Mouse (Mus musculus) lung, postnatal 4 days (tissue): Measurements from ENCODE around the gene Rrm1.
A peak's percentile ranks its signal among the peaks of the same experiment; 100 is the strongest.
"Not testable (repeated sequence)": the region's sequence is repeated elsewhere in the genome, so short reads cannot be mapped to it uniquely, and the experiment has no call there.

ENCODE experiments used
- DNase-seq, 2 experiments: peaks; one replicate each; pipeline ENCODE4 v3.0.0; 2021

Gene Rrm1

GRCm38 (mm10) chr7:102478926-102479325 lies 37.4 kb downstream of the Rrm1 start:
- DNase-seq, result no peak

DNA sequence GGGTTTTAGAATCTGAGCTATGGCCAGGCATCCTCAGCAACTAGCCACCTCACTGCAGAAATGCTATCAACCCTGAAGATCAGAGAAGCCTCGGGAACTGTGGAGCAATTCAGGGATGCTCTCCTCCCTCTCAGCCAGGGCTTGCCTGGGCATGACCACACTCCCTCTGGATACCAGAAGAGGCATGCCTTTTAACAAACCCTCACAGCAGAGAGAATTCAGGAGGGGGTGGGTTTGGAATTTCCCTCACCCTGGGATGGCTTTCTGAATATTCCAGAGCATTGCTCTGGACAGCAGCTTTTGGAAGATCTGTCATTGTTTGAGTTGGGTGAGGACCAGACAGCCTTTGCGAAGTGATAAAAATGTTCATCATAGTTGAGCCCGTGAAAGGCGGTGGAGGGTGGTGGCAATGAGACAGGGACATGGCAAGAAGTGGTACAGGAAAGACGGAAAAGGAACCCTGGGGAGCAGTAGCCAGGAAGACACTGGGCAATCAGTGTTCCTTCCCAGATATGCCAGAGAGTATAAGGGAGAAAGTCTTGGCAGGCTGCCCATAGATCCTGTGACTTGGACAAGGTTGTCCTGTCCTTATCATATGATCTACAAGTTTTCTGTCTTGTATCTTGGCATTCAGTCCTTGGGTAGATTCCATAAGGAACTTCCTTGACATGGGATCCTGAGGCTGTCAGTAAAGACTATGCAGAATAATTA lies 38.0 kb downstream of the Rrm1 start:
- DNase-seq, result peak; percentile 43 to 58

DNA sequence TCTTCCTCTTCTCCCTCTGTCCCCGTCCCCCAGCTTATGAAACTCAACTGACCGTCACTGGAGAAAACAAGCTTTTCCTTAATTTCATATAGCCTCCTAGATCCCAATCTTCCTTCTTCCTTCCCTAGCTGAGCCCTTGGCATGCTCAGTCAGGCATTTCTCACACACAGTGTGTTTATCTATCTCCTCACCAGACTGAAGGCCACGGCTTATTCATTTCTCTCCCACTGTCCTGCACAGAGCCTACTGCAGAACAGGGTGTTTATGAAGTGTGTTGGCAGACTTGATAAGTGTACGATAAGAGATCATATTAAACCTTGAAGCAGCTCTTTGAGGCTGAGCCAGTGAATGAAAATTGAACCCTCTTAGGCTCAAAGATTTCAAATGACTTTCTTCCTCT lies 39.3 kb downstream of the Rrm1 start:
- DNase-seq, result no peak

DNA sequence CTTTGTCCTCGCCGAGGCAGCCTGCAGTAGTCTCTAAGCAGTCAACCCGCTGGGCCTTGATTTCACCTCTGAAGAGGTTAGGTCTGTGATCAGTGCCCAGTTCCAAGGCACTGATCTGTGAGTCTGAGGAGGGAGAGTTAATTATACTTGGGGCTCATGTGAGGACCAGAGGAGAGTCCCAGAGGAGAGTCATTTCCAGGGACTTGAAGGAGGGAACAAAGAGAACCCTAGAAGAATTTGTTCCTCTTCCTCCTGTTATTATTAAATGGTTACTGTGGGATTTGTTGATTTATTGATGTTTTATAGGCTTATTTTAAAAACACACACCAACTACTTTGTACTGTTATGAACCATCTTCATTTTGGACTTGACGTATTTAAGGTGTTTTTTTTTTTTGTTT lies 40.1 kb downstream of the Rrm1 start, which contains the start of gene Olfr543:
Gene Olfr543 (minus strand): TSS at position 101 of the 400 bp plus-strand sequence.
- DNase-seq, result no peak

DNA sequence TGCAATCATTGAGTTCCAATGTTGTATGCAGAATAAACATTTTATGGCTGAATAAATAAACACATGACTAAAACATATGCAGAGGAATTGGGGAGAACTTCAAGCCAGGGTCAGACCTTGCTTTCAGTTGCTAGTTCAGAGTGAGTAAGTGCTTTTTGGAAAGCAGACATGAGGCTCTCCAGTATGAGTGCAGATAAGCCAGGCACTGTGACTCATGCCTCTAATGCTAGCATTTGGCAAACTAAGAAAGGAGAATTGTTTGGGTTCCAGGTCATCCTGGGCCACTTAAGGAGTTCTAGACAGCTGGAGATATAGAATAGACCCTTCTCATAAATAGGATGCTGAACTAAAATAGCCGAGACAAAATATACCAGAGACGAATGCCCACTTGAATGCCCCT lies 42.2 kb downstream of the Rrm1 start:
- no peak for DNase-seq

GRCm38 (mm10) chr7:102484766-102485165 lies 43.3 kb downstream of the Rrm1 start:
- not testable (repeated sequence) for DNase-seq

GRCm38 (mm10) chr7:102486105-102486504 lies 44.6 kb downstream of the Rrm1 start:
- DNase-seq, result no peak

DNA sequence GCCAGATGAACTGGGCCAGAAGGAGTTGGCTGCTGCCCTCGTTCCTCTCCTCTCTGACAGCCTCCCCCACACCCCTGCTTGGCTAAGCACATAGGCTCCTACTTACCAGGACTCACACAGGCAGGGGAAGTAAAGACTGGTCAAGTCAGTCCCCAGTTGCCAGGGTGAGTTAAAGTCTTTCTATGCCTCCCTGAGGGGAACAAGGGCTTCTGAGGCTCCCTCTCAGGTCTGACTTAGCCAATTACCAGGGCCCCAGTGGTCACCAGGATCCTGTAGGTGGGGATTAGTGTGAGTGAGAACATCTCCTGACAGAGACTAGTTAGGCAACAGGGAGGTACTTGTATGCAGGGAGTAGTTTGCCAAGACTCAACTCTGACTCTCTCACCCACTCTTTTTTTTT lies 46.7 kb downstream of the Rrm1 start, which contains the start of gene Olfr544:
Gene Olfr544 (minus strand): TSS at position 153 of the 400 bp plus-strand sequence.
- no peak for DNase-seq

- DNase-seq, result not testable (repeated sequence)
These were observed 52.9 kb downstream of the Rrm1 start for GRCm38 (mm10) chr7:102494416-102494815.

DNA sequence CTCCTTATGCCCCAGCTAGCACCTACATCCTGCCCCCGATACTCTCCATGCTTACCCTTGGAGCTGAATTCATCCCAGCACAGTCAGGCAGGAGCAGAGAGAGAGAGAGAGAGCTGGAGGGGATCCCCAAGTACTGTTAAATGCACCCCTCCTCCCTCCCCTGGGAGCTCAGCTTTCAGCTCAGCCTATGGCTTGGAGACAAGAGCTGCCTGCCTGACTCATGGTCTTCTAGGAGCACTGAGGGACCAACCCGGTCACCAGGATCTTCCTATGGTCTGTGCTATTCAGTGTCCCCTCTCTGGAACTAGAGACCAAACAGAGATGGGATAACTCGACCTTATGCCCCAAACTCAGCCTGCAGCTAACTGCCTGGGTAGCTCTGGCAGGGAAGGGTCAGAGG lies 58.0 kb downstream of the Rrm1 start, which contains the start of gene Olfr545:
Gene Olfr545 (minus strand): TSS at position 101 of the 400 bp plus-strand sequence.
- no peak for DNase-seq

DNA sequence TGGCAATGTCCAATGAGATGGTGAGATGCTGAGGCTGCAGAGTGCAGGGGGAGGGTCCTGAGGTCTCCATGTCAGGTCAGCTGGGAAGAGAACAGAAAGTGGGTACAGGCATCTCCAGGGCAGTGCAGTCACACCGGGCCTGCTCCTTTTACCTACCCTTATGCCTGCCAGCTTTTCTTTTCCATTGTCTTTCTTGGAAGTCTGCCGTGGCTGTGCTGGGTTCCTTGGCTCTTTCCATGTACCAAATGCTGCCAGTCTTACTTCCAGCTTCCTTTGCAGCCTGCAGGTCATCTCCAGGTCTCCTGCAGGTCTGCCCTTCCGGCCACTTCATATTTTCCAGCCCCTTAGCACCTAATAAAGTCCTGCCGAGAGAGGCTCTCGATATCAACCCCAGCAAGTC lies 60.5 kb downstream of the Rrm1 start:
- DNase-seq, result no peak

DNA sequence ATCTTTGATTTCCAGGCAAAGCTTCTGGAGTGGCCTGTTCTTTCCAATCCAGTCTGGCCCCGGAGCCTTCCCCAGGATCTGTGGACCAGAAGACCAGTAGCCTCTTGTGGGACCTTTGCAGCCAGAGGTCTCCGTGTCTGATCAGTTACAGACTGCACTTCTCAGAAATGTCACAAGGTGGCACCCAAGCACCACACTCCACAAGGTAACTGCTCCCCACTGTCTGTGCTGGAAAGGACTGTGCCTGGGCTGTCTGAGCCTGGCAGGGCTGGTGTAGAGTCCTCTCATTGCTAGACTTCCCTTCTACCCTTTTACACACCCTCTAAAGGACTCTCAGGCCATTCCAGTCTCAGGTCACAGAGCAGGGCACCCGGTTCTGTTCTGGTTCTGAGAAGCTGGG lies 65.4 kb downstream of the Rrm1 start:
- DNase-seq, result peak; percentile 41 to 78

GRCm38 (mm10) chr7:102508066-102508465 lies 66.6 kb downstream of the Rrm1 start:
- DNase-seq, result no peak

DNA sequence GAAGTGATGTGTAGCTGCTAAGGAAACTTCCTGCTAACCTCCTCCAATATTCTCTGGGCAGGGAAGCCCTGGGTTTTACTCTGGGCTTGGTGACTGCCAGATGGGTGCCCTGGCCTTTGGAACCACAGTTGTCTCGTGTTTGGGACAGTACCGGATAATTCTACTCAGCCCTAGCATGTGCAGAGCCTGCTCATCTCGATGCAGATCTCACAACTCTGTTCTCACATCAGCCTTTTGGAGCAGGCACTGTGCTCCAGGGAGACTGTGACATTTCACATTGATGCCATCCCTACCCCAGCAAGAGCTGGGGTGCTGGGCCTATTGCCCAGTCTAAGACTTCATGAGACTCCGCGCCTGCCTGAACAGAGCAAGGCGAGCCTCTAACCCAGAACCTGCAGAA lies 67.2 kb downstream of the Rrm1 start:
- DNase-seq, result no peak

DNA sequence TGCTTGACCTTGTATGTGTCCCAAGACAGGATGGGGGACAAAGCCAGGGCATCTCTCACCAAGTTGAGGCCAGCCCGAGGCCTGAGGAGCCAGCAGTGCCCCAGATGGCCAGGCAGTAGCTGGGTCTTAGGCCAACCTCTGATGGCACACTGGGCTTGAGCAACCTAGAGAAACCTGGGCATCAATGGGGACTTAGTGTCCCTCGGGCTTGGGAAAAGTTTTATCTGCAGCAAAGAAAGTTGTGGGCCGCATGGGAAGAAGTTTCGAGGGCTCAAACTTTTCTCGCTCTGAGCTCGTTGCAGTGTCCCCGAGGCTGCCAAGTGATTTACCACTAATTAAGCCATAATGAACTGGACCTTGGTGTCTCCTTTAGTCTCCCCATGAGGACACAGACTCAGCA lies 68.2 kb downstream of the Rrm1 start:
- DNase-seq, result no peak

GRCm38 (mm10) chr7:102511927-102512326 lies 70.4 kb downstream of the Rrm1 start:
- DNase-seq, result no peak

DNA sequence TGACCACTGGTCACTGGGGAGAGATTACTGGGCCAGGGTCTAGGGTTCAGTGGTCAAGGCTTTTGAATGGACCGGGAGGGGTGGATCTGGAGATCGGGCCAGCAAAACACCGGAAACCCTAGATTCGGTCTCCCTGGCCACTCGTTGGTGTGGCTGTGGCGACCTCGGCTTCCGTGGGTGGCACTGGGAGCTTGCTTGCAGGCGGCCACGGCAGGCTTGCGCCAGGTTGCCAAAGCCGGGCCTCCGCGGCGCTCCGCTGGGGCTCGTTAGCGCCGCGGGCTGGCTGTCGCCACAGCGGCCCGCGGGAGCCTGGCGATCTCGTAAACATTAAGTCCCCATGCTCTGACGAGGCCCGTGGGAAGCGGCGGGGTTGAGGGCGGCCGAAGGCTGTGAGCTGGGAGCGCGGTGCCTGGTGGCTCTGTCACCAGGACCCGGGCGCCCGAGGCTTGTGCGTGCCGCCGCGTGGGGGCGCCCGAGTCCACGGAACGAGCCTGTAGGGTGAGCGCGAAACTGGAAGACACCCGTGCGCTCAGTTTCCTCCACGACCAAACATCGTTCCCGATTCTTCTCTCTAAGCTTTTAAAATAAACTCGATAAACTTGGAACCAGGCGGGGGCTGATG lies 71.4 kb downstream of the Rrm1 start:
- peak; percentile 87 to 88 for DNase-seq

GRCm38 (mm10) chr7:102514144-102514543 lies 72.6 kb downstream of the Rrm1 start:
- no peak for DNase-seq

- peak; percentile 13 to 37 for DNase-seq
These were observed 75.0 kb downstream of the Rrm1 start for GRCm38 (mm10) chr7:102516261-102517050.

DNA sequence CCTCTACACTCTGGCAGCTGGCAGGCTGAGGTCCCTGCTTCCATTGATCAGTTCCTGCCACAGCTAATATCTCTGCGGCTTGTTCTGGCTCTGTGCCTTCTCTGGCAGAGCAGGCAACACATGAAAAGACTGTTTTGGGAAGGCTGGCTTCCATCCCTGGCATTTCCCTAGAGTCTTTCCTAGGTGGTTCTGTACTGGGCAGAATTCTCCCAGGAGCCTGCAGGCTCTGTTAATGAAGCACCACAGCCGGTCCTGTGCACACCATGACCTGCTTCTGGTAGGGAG lies 75.5 kb downstream of the Rrm1 start:
- DNase-seq, result no peak
